Mouse (Mus musculus) liver, embryonic 14.5 days (tissue): ENCODE results near the gene Rasgef1b. TPM values are rescaled to one million over a fixed set of nuclear protein-coding genes. Genes with fewer than 3 reads are reported as not detected.
A peak's percentile ranks its signal among the peaks of the same experiment; 100 is the strongest.

ENCODE experiments used
- ATAC-seq: fragments of 200-750 bp; cut with Nextera tagmentation; 2 replicates; pipeline ENCODE4 v1.8.0; 2017; ENCODE audit warnings: moderate number of reproducible peaks, mild to moderate bottlenecking, moderate library complexity; ENCODE audit not compliant: insufficient read depth
- DNase-seq, 3 experiments: peaks; one replicate each; pipeline ENCODE4 v3.0.0-alpha.2; 2012 to 2013; ENCODE audit warnings: low read depth in 3 of 3, low spot score in 3 of 3
- H3K27ac ChIP-seq: fragments of 300-500 bp; sonication (generic); 2 replicates; pipeline ENCODE4 v1.5.1; 2014; ENCODE audit warnings: moderate library complexity, mild to moderate bottlenecking, control low read depth, inconsistent platforms
- H3K27me3 ChIP-seq: fragments of 300-500 bp; sonication (generic); 2 replicates; pipeline ENCODE4 v1.6.1; 2014; ENCODE audit warnings: mild to moderate bottlenecking, low read length, moderate library complexity; ENCODE audit not compliant: control insufficient read depth, insufficient read depth
- H3K36me3 ChIP-seq: fragments of 300-500 bp; sonication (generic); replicated peaks from 2 replicates; pipeline ENCODE4 v1.6.1; 2014; ENCODE audit warnings: low read depth; ENCODE audit not compliant: control insufficient read depth, insufficient read depth
- H3K4me1 ChIP-seq, 2 experiments: fragments of 200-500 bp in 1 of 2; fragments of 300-500 bp in 1 of 2; sonication (generic) in 1 of 2; replicated peaks; 2 replicates each; pipeline ENCODE4 v1.6.1; 2012 to 2014; ENCODE audit warnings: antibody characterized with exemption in 1 of 2, inconsistent platforms in 1 of 2, low read length in 1 of 2; ENCODE audit not compliant: control insufficient read depth in 2 of 2, insufficient read depth in 2 of 2
- H3K4me2 ChIP-seq: fragments of 300-500 bp; sonication (generic); 2 replicates; pipeline ENCODE4 v1.6.1; 2014; ENCODE audit warnings: low read depth, mild to moderate bottlenecking, control low read depth, moderate library complexity
- H3K4me3 ChIP-seq, 2 experiments: fragments of 200-500 bp in 1 of 2; fragments of 300-500 bp in 1 of 2; sonication (generic) in 1 of 2; 2 replicates each; pipeline ENCODE4 v1.5.1; 2012 to 2014; ENCODE audit warnings: low read depth in 2 of 2, low read length in 2 of 2, mild to moderate bottlenecking in 2 of 2, control low read depth in 1 of 2, inconsistent platforms in 1 of 2, moderate library complexity in 1 of 2; ENCODE audit not compliant: insufficient read depth in 1 of 2
- H3K9ac ChIP-seq: fragments of 300-500 bp; sonication (generic); replicated peaks from 2 replicates; pipeline ENCODE4 v1.6.1; 2014; ENCODE audit warnings: mild to moderate bottlenecking, control low read depth, moderate library complexity
- H3K9me3 ChIP-seq: fragments of 300-500 bp; sonication (generic); 2 replicates; pipeline ENCODE4 v1.6.1; 2016; ENCODE audit warnings: low read length, mixed read lengths; ENCODE audit not compliant: control insufficient read depth
- CTCF ChIP-seq: IDR thresholded peaks from 2 replicates; pipeline ENCODE4 v1.5.1; 2016; ENCODE audit warnings: antibody characterized with exemption, low read depth, control low read depth
- EP300 ChIP-seq: IDR thresholded peaks from 2 replicates; pipeline ENCODE4 v1.6.1; 2016; ENCODE audit warnings: antibody characterized with exemption, low read depth
- WGBS: fragments of 180-500 bp; shearing (Covaris S2); extraction: QIAGEN DNeasy Blood & Tissue Kit; methylation state at CpG from one replicate; pipeline ENCODE4 v1.1.7; 2014; ENCODE audit not compliant: insufficient replicate concordance; 5-methylcytosine and 5-hydroxymethylcytosine counted together
- polyA plus RNA-seq, 2 experiments: library from polyadenylated mRNA; depleted of rRNA in 1 of 2; stranded (reverse) in 1 of 2; unstranded in 1 of 2; fragments of >200 nt; fragmentation: Nextera tagmentation in 1 of 2; extraction: Ambion mirVana in 1 of 2; gene quantifications; 2 replicates each; pipeline versions ENCODE4 v1.2.1 to v1.2.3; 2012 to 2014

Gene Rasgef1b
- polyA plus RNA-seq, 2 experiments = 2.8 to 4.2 TPM

GRCm38 (mm10) chr5:99375725-99376124, 353.1 kb downstream of the Rasgef1b start:
- Histone ChIP-seq H3K4me1 (peaks cover 12 to 17% of the 10 kb centered on the region in 2 experiments), H3K9me3 (no peaks in the 10 kb centered on the region), H3K9ac (no peak overlapping the region), H3K27me3 (no peaks in the 10 kb centered on the region), H3K4me3 (no peak overlapping the region), H3K4me2 (no peak overlapping the region), H3K27ac (no peak overlapping the region), H3K36me3 (no peaks in the 10 kb centered on the region)
- WGBS = 20% methylated on average over 7 of the region's 7 CpGs
- DNase-seq = no peak
- 0 out of 2 replicates have a peak, but pooled peaks have one; percentile 33 for ATAC-seq
- no peak for TF ChIP-seq EP300
- no peak for TF ChIP-seq CTCF

GRCm38 (mm10) chr5:99374460-99374859, 354.4 kb downstream of the Rasgef1b start:
- WGBS = 68% methylated on average over 6 of the region's 6 CpGs
- no peak for ATAC-seq
- H3K27ac ChIP-seq = no peak overlapping the region

GRCm38 (mm10) chr5:99373570-99374151, 355.2 kb downstream of the Rasgef1b start:
- Histone ChIP-seq H3K9me3 (no peaks in the 10 kb centered on the region), H3K36me3 (no peaks in the 10 kb centered on the region), H3K9ac (no peak overlapping the region), H3K4me1 (peaks cover 24 to 27% of the 10 kb centered on the region in 2 experiments), H3K4me3 (no peak overlapping the region), H3K27ac (no peak overlapping the region), H3K27me3 (no peaks in the 10 kb centered on the region), H3K4me2 (no peak overlapping the region)
- no peak for ATAC-seq
- no peak for TF ChIP-seq CTCF
- TF ChIP-seq EP300 = no peak
- WGBS = 37% methylated on average over 8 of the region's 8 CpGs
- no peak for DNase-seq

More at GRCm38 (mm10) chr5:99374460-99374859, 354.4 kb downstream of the Rasgef1b start:
- Histone ChIP-seq H3K4me3 (no peak overlapping the region), H3K4me2 (no peak overlapping the region), H3K36me3 (no peaks in the 10 kb centered on the region), H3K9ac (no peak overlapping the region), H3K9me3 (no peaks in the 10 kb centered on the region), H3K27me3 (no peaks in the 10 kb centered on the region), H3K4me1 (peaks cover 17 to 20% of the 10 kb centered on the region in 2 experiments)
- TF ChIP-seq CTCF (no peak), EP300 (no peak)
- DNase-seq = no peak

- Histone ChIP-seq H3K9ac (no peak overlapping the region), H3K27ac (no peak overlapping the region), H3K27me3 (no peaks in the 10 kb centered on the region), H3K4me2 (no peak overlapping the region), H3K4me3 (no peak overlapping the region), H3K9me3 (no peaks in the 10 kb centered on the region), H3K4me1 (peaks cover 26 to 30% of the 10 kb centered on the region in 2 experiments), H3K36me3 (no peaks in the 10 kb centered on the region)
- DNase-seq (peak in 2 of 3 experiments; percentile 26 to 38), ATAC-seq (peak; percentile 67)
- 27% methylated on average over 5 of the region's 5 CpGs for WGBS
- TF ChIP-seq EP300 (peak; percentile 65), CTCF (no peak)
Observed at GRCm38 (mm10) chr5:99370636-99371035, 358.2 kb downstream of the Rasgef1b start.

GRCm38 (mm10) chr5:99369256-99369655, 359.6 kb downstream of the Rasgef1b start:
- TF ChIP-seq EP300 (no peak), CTCF (no peak)
- H3K36me3 ChIP-seq = no peaks in the 10 kb centered on the region
- no peak overlapping the region for H3K4me2 ChIP-seq
- peaks cover 26 to 30% of the 10 kb centered on the region in 2 experiments for H3K4me1 ChIP-seq
- H3K27me3 ChIP-seq = no peaks in the 10 kb centered on the region
- H3K9ac ChIP-seq = no peak overlapping the region
- H3K9me3 ChIP-seq = no peaks in the 10 kb centered on the region
- no peak for ATAC-seq
- no peak overlapping the region for H3K4me3 ChIP-seq
- WGBS = 71% methylated on average over 6 of the region's 6 CpGs
- no peak for DNase-seq
- no peak overlapping the region for H3K27ac ChIP-seq
